Mouse (Mus musculus) cerebral cortex, adult 2 months (tissue): ENCODE results near the gene Gm20388.

Experiments used
- WGBS: fragments of 180-500 bp; shearing (Covaris S2); methylation state at CpG from one replicate; pipeline ENCODE4 v1.1.7; 2018; 5-methylcytosine and 5-hydroxymethylcytosine counted together

The Gm20388 gene

GRCm38 (mm10) chr8:123625717-123626116 is 3715.1 kb downstream of the Gm20388 start:
- 39% methylated on average over 2 of the region's 2 CpGs for WGBS

- 66% methylated on average over 6 of the region's 6 CpGs for WGBS
Measured at GRCm38 (mm10) chr8:123627410-123628147, 3716.9 kb downstream of the Gm20388 start.

- WGBS, result 4% methylated on average over 8 of the region's 8 CpGs
Measured at GRCm38 (mm10) chr8:123628253-123628967, 3717.8 kb downstream of the Gm20388 start.

- WGBS, result 6% methylated on average over 19 of the region's 19 CpGs
Measured at GRCm38 (mm10) chr8:123628968-123629755, 3718.5 kb downstream of the Gm20388 start.

GRCm38 (mm10) chr8:123630058-123630457 is 3719.4 kb downstream of the Gm20388 start:
- WGBS, result 41% methylated on average over 10 of the region's 10 CpGs

GRCm38 (mm10) chr8:123630841-123631251 is 3720.2 kb downstream of the Gm20388 start:
- 30% methylated on average over 12 of the region's 12 CpGs for WGBS

GRCm38 (mm10) chr8:123631746-123632145 is 3721.1 kb downstream of the Gm20388 start:
- 79% methylated on average over 3 of the region's 3 CpGs for WGBS

- WGBS, result 78% methylated on average over 4 of the region's 4 CpGs
Measured at GRCm38 (mm10) chr8:123632257-123632656, 3721.6 kb downstream of the Gm20388 start.

GRCm38 (mm10) chr8:123633801-123634200 is 3723.2 kb downstream of the Gm20388 start:
- WGBS, result 55% methylated on average over 7 of the region's 7 CpGs

GRCm38 (mm10) chr8:123634395-123635131 is 3723.9 kb downstream of the Gm20388 start:
- WGBS, result 8% methylated on average over 3 of the region's 3 CpGs

GRCm38 (mm10) chr8:123635671-123636070 is 3725.0 kb downstream of the Gm20388 start:
- WGBS, result 73% methylated on average over 11 of the region's 11 CpGs

GRCm38 (mm10) chr8:123643330-123644051 is 3732.8 kb downstream of the Gm20388 start:
- WGBS, result 18% methylated on average over 25 of the region's 25 CpGs

- 82% methylated on average over 9 of the region's 9 CpGs for WGBS
Measured at GRCm38 (mm10) chr8:123645229-123645628, 3734.6 kb downstream of the Gm20388 start.

GRCm38 (mm10) chr8:123648245-123649170 is 3737.9 kb downstream of the Gm20388 start:
- 84% methylated on average over 17 of the region's 17 CpGs for WGBS

- 94% methylated on average over 12 of the region's 12 CpGs for WGBS
Measured at GRCm38 (mm10) chr8:123649483-123649882, 3738.8 kb downstream of the Gm20388 start.

- WGBS, result 67% methylated on average over 5 of the region's 5 CpGs
Measured at GRCm38 (mm10) chr8:123651390-123652098, 3740.9 kb downstream of the Gm20388 start.

GRCm38 (mm10) chr8:123652641-123653040 is 3742.0 kb downstream of the Gm20388 start:
- 72% methylated on average over 4 of the region's 4 CpGs for WGBS

- WGBS, result under 1% methylated on average over 57 of the region's 58 CpGs
Measured at GRCm38 (mm10) chr8:123653308-123653993, 3742.8 kb downstream of the Gm20388 start, which contains the start of gene Rhou. Gene Rhou (plus strand): TSS chr8:123653929.
